Mouse (Mus musculus) gastrocnemius, adult 18-20 months (tissue): ENCODE data around the gene Gtpbp10. TPM values are rescaled to one million over a fixed set of nuclear protein-coding genes. Genes with fewer than 3 reads are reported as not detected.

Experiments used
- DNase-seq: peaks from one replicate; pipeline ENCODE4 v3.0.0; 2021; ENCODE audit warnings: low spot score
- long read RNA-seq, 2 experiments: library from polyadenylated mRNA; stranded (forward); transcript quantifications; one replicate each; pipeline ENCODE4 v2.0.0; 2021
- total RNA-seq, 2 experiments: library from RNA; stranded (reverse); gene quantifications; 2 replicates each; pipeline ENCODE4 v1.2.3; 2021

Gene Gtpbp10
- 1 to 10 TPM; 6.6 to 7.7 TPM for total RNA-seq
- long read RNA-seq, experiment 1, transcript Gtpbp10-202 (10 exons, 2,972 nt), result major isoform, 8 of 9 reads
- long read RNA-seq, experiment 1, partial matches to known transcripts, result 1 of 9 reads
- long read RNA-seq, experiment 1, other reads (novel, unspliced or antisense), result 0 of 9 reads
- long read RNA-seq, experiment 2, partial matches to known transcripts, result 0 of 5 reads
- long read RNA-seq, experiment 2, other reads (novel, unspliced or antisense), result 1 of 5 reads

DNA sequence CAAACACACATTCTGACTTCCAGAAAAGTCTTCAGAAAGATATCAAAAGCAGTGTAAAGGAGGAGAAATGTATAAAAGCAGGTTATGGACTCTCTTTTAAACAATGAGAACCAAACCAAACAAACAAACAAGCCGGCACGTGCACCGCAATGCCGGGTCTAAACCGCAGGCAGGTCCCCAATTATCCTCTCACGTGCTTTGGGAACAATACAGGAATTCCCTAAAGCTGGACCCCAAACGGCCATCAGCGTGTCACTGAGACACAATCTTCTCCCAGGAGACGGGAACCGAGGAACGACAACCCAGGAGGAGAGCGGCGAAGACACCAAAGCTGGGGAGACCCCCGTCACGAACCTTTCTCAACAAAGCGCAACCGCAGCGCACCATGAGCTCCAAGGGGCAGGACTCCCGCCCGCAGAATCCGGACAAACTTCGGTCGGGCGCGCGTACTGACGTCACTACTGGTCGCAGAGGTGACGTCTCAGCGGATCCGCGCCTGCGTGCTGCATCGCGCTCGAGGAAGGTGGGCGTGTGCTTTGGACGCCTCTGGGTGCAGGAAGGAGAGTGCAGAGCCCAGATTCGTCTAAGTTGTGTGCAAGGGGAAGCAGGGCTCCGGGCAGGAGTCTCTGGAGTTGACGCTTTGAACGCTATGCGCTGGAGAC lies at the start of gene Gtpbp10:
Gtpbp10 (minus strand) TSS at position 460 of the 662 bp plus-strand sequence.
- peak; percentile 90 for DNase-seq

DNA sequence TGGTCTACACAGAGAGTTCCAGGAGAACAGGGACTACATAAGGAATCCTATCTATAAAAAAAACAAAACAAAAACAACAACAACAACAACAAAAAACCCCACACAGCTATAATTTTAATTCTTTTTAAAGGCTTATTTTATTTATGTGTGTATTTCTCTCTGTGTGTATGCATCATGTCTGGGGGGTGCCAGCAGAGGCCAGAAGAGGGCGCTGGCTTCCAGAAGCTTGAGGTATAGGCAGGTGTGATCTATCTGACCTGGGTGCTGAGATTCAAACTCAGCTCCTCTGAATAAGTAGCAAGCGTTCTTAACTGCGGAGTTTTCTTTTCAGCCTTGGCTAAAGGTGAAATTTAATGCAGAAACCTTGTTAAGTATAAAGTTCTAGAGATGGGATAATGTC lies 28.3 kb upstream of the Gtpbp10 start:
- DNase-seq, result no peak

DNA sequence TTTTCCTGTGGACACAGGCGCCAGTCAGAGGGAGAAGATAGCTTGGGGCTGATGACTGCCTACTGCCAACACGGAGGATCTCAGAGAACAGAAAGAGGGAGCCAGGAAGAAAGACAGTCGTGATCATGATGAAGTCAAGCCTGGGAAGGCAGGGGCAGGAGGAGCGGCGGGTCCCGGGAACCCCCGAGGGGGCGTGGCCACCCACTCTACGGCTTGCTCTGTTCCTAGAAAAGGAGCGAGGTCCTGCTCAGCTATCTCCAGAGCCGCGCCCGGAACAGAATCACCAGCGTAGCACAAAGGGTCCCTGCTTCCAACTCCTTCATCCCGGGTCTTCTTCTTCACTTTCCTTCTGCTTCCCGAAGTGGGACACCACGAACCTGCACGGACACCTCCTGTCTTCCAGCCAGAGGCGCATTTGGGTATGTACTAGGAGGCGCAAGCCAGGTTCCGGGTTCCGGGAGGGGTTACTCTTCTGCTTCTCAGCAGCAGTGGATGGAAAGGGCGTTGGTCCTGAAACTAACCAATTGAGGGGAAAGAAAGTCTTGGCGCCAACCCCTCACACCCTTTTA lies 14.5 kb upstream of the Gtpbp10 start, which contains the start of gene Gm8773:
Gm8773 (plus strand) TSS at position 51 of the 569 bp plus-strand sequence.
- DNase-seq, result no peak

DNA sequence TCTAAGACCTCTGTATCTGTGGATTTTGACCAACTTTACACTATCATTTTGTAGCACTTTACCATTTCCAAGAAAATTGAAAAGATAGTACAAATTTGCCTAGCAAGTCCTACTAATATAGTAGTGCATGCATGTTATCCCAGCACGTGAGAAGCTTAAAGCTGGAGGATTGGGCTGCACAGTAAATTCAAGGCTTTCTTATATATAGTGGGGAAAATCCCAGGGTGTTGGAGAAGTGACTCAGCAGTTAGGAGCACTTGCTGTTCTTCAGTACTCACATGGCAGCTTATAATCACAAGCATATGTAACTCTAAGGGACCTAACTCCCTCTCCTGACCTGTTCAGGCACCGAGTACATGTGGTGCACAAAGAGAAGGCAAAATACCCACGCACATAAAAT lies 3.1 kb upstream of the Gtpbp10 start:
- no peak for DNase-seq

DNA sequence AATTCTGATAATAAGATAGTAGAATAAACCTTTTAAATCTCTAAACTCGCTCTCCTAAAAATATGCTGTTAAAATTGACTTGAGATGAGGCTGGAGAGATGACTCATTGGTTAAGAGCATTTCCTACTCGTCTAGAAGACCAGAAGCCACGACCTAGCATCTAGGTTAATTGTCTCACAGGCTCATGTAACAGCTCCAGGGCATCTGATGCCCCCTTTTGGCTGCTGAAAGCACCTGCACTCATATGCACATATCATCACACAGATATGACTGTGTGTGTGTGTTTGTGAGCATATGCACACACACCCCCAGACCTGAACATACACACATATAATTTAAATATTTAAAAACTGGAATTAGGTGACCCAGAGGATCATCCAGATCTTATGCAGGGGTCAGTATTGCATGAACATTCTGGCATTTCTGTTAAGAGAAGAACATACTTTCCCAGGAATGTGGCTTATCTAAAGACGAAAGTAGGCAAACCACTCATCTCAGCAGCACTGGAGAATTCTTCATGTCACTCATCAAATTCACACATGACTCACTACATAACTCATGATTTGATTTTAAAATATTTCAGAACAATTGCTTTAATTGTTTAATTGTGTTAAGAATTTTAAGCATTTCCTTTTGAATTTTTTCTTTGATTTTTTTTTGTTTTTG lies 1.8 kb upstream of the Gtpbp10 start:
- DNase-seq, result no peak

DNA sequence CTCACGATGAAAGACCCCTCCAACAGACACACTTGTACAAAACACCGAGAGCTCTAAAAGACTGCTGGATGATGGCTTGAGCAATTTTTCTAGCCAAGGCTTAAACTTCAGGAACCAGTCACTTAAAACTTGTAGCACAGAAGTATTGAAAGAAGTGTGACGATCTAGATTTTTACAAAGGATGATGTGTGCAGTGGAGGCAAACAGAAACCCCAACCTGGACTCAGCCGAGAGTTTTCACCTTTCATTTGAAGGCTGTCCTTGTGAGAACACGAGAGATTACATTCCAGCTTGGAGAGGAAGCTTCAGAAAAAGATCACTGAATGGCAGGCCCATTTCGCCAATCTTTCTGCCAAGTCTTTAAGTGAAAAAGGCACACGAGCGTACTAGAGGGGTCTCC lies 460 bp upstream of the Gtpbp10 start:
- no peak for DNase-seq

DNA sequence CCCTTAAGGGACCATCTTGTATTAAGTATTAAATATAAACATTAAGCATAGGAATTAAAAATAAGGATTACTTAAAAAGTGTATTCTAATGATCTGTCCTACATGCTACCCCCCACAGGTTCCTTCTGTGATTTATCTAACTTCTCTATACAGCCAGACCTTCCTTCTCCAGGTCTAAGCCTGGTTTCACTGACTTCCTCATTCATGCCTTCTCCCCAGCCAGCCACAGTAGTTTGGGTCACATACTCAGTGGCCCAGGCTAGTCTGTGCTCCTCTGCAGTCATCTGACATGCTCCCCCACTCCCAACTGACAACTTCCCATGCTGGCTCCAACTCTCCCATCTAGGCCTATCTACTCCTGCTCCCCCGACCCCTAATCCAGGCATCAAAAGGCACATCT lies 8.2 kb downstream of the Gtpbp10 start:
- no peak for DNase-seq

DNA sequence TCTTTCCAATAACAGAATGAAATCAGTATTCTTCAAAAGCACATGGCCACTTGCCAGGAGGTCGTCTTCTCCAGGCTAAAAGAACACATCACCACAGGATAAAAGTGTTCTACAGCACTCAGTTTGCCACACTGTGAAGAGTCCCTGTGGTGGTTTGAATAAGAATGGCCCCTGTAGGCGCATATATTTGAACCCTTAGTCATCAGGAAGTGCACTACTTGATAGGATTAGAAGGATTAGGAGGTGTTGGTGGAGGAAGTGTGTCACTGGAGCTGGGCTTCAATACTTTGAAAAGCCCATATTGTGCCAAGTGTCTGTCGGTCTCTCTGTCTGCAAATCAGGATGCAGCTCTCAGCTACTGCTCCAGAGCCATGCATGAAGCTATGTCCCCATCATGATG lies 19.0 kb downstream of the Gtpbp10 start:
- DNase-seq, result no peak

DNA sequence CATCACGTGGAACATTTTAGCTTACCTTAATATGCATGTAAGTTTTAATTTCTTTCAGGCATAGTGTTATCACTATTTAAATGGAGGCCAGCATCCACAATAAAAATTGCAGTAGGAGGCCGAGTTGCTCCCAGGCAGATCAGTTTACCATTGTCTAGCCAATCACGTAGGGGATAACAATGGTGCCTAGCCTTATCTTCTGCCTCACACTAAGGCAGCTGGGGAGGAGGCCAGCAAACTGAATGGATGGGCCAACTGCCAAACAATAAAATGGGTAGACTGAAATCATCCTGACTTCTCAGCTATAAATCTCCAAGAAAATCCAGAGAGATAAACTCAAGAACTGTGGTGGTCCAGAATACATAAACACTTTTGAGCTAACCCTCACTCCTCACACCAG lies 19.6 kb downstream of the Gtpbp10 start:
- DNase-seq, result no peak

DNA sequence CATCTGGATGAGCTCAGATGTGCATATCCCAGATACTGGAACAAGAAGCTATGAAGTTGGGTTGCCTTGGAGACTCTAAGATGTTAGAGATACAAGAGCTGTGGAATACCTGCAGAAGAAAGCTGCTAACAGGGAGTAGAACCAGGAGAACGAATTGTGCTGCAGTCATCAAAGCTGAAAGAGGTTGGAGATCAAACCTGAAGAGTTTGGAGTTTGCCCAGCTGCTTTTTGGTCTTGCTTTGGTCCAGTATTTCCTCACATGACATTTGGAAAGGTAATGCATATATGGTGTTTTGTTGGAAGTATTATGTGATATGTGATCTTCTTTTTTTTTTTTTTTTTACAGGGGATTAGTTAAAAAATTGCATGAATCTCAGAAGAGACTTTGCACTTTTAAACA lies 23.2 kb downstream of the Gtpbp10 start:
- DNase-seq, result no peak

DNA sequence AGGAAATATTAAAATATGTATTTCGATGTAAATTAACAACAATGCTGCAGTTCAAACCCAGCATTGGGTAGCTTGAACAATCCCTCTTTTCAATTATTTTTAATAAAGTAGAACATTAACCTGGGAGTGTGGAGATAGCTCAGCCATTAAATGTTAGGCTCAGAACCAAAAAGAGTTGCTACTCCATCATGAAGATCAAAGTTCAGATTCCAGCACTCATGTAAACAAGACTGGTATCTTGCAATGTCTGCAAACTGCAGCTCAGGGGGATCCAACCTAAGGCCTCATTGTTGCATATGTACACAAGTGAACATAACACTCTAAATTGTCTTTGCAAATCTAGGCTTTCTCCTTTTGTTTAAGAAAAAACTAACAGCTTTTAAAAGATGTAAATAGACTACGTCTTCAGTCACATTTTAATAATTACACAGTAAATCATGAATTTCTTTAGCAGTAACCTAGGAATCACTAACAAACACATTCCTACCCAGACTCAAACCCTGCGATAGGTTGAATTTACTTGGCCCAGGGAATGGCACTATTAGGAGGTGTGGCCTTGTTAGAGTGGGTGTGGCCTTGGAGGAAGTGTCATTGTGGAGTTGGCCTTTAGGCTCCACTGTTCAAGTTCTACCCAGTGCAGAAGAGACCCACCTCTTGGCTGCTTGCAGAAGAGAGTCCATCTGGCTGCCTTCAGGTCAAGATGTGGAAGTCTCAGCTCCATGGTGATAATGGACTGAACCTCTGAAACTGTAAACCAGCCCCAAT lies 25.5 kb downstream of the Gtpbp10 start:
- DNase-seq, result no peak

DNA sequence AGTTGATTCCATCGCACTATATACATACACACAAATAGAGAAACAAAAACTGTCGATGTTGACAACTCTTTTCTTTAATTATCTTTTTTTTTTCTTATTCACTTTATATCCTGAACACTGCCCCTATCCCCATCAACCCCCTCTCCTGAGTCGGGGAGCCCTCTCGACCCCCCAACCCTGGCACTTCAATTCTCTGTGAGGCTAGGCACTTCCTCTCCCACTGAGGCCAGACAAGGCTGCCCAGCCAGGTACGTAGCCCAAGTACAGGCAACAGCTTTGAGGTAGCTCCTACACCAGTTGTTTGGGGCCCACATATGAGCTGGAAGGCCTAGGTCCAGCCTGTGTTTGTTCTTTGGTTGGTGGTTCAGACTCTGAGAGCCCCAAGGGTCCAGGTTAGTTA lies 43.9 kb downstream of the Gtpbp10 start:
- no peak for DNase-seq

DNA sequence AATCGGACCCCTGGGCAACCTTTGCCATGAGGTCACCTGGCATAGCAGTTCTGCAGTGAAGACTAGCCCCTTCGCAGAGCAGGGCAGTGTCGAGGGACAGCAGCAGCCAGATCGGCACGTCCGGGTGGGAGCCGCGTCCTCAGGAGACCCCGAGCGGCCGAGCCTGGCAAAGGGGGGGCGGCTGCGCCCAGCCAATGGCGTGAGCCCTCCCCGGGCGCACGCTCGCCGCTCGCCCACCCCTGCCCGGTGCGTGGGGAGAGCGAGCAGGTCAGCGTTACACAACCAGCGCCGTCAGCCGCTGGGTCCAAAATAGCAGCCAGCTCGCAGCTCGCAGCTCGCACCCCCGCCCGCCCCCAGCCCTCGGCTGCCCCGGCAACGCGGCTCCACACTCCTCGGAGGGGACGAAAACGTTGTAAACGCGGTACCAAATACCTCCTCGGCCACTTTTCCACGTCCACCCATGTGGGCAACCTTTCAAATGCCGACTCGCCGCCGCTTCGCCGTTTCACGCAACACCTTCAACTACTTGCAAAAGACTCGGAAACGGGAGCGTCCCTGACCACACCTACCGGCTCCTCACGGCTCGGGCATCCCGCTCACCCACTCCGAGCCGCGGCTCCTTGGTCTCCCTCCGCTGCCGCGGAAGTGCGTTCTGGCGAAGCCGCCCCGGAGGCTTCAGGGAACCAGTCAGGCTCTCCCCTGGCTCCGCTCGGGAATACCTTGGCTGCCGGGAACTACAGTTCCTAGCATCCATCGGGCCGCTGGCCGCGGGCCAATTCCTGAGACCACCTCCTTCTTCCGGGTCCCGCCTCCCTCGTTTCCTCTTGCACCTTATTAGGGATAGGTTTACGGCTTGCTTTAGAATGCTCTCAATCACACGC lies 44.9 kb downstream of the Gtpbp10 start, which contains the start of gene Cldn12:
Cldn12 (minus strand) TSS at position 763 of the 881 bp plus-strand sequence.
- peak; percentile 96 for DNase-seq

DNA sequence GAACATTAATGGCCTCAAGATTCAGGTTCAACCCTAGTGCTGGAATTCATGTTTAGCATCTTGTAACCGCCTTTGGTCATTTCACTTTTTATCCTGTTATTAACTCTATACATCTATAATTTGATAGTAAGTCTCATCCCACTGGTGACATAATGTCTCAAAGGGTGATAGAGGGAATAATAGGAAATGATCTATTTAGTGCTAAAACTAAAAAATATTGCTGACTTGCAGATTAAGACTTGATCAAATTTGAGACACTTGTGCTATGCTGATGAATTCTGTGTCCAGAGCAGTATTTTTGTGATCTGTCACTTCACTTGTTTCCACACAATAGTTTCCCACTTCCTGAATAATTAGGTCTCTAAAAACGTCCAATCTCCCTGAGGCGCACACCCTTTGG lies 47.9 kb downstream of the Gtpbp10 start:
- DNase-seq, result no peak

DNA sequence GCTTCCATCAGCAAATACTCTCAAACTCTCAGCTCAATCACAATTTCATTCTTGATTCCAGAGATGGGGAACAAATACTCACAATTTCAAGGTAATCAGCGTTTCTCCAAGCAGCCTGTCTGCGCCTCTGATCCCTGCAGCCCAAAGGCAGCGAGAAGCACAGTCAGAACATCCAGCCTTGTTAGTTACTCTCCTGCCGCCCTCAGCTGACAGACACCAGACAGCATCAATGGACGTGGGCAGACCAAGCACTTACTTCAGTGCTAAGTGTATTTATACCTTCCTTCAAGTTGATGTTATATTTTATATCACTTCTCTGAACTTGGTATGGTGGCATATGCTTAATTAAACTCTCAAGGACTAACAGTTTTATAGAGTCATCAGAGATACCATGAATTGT lies 48.3 kb downstream of the Gtpbp10 start:
- no peak for DNase-seq

DNA sequence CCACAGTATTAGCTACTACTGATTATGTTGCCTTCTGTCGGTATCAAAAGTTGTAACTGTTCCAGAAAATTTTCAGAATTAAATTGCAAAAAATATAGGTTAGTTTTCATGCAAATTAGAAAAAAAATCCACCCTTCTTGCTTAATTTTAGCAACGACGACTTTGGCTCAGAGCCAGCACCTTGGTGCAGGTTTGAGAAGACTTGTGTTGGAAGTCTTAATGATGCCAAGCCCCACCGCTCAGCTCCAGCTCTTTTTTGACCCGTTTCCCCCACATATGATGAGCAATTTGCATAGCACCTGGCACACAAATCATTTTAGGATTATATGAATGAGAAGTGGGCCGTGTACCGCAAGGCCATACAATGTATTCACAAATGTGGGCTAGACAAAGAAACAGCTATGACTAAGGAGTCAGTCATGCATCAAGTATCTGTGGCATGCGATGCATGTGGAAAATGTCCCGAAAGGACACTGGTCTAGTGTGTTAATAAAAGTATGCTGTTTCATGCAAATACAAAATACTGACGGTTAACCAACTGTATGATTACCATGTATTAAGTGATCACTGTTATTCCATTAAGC lies 48.9 kb downstream of the Gtpbp10 start:
- no peak for DNase-seq

DNA sequence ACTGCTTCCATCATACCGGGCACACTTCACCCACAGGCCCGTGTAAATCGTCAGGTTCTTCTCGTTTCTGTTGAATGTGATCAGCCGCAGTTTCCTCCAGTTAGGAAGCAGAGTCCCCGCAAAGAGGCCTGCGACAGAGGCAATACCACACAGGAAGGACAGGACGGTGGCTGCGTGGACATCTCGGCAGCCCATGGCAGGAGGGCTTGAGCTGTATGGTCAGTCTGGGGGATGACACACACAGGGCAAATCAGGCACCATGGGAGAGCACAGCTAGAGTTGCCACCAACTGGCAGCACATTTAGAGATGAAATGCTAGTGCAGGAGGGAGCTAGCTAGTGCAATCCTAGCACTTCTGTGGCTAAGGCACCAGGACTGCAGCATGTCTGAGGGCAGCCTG lies 51.1 kb downstream of the Gtpbp10 start:
- no peak for DNase-seq

DNA sequence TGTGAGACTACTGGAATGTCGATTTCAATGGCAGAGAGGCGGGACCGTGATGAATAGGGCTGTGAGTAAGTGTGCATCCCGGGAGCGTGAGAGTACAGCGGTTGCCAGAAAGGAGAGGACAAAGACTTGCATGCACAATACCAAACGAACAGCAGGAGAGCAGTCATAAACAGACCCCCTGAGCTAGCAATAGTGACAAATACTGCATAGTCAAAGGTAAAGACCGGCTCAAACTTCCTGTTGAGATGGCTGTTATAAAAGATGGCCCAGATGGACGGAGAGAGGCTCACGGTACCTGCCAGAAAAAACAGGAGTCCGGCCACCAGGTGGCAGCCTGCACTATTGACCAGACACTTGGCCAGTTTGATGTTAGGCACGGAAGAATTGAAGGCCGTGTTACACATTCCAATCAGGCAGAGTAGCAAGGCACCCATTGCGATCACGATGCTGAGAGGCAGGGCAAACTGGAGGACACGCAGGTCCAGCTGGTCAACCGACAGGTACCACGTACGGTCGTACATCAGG lies 51.6 kb downstream of the Gtpbp10 start:
- peak; percentile 43 for DNase-seq

DNA sequence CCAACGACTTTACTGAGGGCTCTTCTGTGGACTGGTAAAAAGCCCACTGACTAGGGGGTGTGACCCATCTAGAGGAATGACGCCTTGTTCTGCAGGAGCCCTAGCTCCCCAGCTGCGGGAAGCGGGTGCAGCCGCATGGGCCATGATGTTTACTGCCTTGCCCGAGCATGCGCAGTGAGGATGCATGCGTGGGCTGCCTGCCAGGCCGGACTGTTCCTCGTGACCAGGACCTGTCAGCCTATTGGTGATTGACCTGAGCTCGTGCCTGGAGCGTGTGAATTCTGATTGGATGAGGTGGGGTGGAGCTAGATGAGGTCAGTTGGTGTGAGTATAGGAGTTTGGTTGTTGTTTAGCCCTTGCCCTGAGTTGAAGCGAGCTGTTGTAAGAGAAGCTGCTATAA lies 54.9 kb downstream of the Gtpbp10 start:
- no peak for DNase-seq

DNA sequence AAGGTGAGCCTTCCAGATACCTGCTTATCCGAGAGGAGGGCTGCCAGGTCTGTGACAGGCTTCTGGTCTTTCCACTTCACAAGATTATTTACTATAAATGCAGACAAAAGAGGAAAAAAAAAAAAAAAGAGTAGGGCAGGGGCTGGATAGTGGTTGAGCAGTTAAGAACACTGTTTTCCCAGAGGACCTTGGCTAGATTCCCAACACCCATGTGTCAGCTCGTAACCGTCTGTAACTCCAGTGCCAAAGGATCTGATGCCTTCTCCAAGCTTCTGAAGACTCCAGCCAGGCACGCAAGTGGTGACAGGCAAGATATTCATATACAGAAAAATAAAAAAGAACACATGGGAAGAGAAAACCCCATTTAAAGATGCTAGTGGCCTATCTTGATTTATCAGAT lies 56.0 kb downstream of the Gtpbp10 start:
- peak; percentile 26 for DNase-seq
